Mouse (Mus musculus): ENCODE measurements at regions not wholly inside any gene's neighbourhood (a gene's known extent, or its start where the extent isn't known, plus 50 kb on each side); places are given as distances from the start of the nearest gene placed in this dataset.

DNA sequence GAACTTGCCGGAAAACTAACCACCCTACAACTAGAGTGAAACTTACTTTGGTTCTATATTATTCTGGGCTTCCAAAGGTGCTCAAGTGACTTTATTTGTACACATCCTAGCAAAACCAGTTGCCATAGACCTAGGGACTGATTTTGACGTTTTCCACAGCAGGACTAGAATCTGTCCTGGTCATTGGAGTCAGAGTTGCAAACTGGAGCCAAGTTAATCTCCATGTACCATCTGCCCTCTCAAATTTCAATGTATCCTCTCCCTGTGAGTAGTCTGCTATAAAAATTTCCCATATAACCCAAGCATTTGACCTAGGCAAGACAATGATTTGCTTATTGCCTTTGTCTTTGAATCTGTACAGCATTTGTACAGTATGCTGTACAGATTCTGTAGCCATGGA, 252.4 kb downstream of the 9330182O14Rik start:
- intact Hi-C loops (cut with DNase I; ENCODE audit: low total_unique reads) = no loop called here

DNA sequence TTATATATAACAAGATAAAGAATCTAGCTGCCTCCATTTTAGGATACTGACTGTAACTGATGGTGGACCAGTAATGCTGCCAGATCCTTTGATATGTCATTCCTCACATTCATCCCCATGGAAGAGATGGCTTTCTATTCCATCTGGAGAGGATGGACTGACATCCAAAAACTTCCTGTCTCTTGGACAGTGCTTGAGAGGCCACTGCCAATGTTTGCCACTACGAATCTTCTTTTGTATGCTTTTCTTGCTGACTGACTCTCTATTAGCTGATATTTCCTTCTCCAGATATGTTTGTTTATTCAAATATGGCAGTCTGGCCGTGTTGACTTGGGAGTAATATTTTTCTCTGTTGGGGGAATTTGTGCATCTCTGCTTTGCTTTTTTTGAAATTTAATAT, 253.6 kb downstream of the 9330182O14Rik start:
- intact Hi-C loops (cut with DNase I; ENCODE audit: low total_unique reads) = no loop called here
- no peak for DNase-seq

More for the DNA sequence above, 252.4 kb downstream of the 9330182O14Rik start:
- no peak for DNase-seq

GRCm38 (mm10) chr15:40388806-40389205, 254.6 kb downstream of the 9330182O14Rik start:
- intact Hi-C loops (cut with DNase I; ENCODE audit: low total_unique reads) = no loop called here
- no peak for DNase-seq

GRCm38 (mm10) chr15:40435156-40435555, 301.0 kb downstream of the 9330182O14Rik start:
- DNase-seq = no peak
- intact Hi-C loops (cut with DNase I; ENCODE audit: low total_unique reads) = no loop called here

GRCm38 (mm10) chr15:40436688-40437087, 302.5 kb downstream of the 9330182O14Rik start:
- intact Hi-C loops (cut with DNase I; ENCODE audit: low total_unique reads) = no loop called here
- no peak for DNase-seq

DNA sequence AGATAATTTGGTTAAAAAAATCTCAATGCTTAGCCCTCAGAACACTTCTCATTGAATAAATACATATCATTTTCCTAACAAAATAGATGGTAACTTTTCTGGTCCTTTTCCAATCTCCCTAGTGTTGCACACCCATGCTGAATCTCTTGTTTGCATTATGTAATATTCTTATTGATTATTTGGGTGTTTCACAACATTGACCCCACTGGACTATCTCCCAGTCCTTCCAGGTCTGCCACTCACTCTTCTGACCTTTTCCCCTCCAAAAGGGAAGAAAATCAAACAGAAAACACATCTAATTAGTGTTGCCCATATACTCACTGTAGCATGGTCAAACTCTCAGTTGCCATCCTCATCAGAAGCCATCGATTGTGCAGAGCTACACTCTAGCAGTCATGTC, 305.7 kb downstream of the 9330182O14Rik start:
- DNase-seq = no peak
- intact Hi-C loops (cut with DNase I; ENCODE audit: low total_unique reads) = no loop called here

- intact Hi-C loops (cut with DNase I; ENCODE audit: low total_unique reads) = no loop called here
- no peak for DNase-seq
Measured at GRCm38 (mm10) chr15:40448623-40449022, 314.5 kb downstream of the 9330182O14Rik start.

DNA sequence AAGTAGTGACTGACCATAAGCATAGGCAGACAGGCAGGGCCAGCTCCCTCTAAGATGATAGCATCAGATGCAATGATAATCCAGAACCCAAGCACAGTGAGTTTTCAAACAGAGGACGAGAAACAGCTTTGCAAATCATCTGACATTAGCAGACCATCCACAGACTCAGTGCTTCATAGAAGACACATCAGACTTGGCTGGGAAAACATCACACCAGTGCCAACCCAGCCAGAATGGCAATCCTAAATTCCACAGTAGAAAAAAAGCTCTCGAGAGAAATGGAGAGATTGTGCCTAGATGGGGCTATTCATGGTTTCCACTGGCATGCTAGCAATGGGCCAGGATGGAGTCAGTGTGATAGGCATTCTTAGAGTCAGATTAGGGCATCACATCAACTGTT, 319.1 kb downstream of the 9330182O14Rik start:
- intact Hi-C loops (cut with DNase I; ENCODE audit: low total_unique reads) = no loop called here
- DNase-seq = no peak

- no peak for DNase-seq
- intact Hi-C loops (cut with DNase I; ENCODE audit: low total_unique reads) = no loop called here
Measured at GRCm38 (mm10) chr15:40475659-40476355, 341.6 kb downstream of the 9330182O14Rik start.

GRCm38 (mm10) chr15:40480386-40480785, 346.2 kb downstream of the 9330182O14Rik start:
- intact Hi-C loops (cut with DNase I; ENCODE audit: low total_unique reads) = no loop called here
- DNase-seq = no peak

- no peak for DNase-seq
- intact Hi-C loops (cut with DNase I; ENCODE audit: low total_unique reads) = no loop called here
Measured at GRCm38 (mm10) chr15:40481239-40481638, 347.1 kb downstream of the 9330182O14Rik start.

- intact Hi-C loops (cut with DNase I; ENCODE audit: low total_unique reads) = no loop called here
- peak; percentile 7 for DNase-seq
Measured at GRCm38 (mm10) chr15:40485997-40486396, 351.8 kb downstream of the 9330182O14Rik start.

DNA sequence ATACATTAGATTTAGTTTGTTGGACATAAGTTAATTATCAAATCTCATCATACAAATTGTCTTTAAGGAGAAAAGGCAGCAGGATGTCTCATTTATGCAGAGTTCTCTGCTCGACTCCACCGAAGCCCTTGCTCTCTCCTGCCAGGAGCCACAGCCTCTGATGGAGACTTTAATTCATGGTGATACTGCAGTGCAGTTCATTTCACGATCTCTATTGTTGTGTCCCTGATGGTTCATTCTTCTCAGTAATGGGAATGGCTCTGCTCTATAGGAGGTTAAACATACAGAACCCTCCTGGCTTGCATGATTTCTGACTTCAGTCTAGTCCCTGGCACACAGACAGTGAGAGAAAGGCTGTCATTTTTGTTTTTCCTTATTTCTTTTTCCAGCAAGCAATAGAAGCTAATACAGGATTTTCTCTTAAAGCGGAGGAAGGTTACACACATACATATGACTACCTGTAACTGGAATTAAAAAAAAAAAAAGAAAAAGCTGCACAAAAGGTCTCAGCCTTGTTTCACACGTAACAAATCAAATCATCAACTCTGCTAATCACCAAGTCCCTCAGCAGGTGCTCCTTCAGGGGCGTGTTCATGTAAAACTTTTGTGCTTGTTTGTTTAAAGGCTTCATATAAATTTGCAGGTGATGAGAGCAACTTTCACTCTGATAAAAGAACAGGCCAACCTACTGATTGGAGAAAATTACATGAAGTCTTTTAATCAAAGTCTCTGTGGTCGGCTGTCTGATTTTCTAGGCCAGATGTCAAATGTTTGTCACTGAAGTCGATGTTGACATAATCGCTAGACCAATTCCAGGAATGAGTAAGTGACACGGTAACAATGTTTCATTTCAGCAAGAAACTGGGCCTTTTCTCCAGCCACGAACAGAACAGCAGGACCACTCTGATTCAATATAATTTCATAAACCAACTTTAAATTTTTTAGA, 367.3 kb downstream of the 9330182O14Rik start:
- intact Hi-C loops (cut with DNase I; ENCODE audit: low total_unique reads) = no loop called here
- DNase-seq = no peak

GRCm38 (mm10) chr15:40510826-40511225, 376.7 kb downstream of the 9330182O14Rik start:
- DNase-seq = peak; percentile 8
- intact Hi-C loops (cut with DNase I; ENCODE audit: low total_unique reads) = no loop called here

DNA sequence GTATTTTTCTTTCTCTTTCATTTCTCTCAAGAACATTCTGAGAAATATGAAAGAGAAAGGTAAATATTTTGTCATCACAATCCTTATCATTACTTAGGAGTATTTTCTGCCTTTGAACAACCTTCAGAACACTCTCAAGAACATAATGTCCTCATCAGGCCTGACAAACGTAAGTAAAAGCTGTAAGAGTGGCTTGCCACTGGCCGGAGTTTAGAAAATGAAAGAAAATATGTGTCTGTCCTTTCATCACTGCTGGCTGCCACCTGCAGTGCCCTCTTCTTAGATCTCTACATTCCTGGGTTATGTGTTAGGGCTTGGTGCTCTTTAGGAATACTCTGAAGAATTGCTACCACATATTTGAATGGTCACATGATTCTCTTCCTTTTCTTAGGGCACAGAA, 390.2 kb downstream of the 9330182O14Rik start:
- DNase-seq = no peak

GRCm38 (mm10) chr15:40533451-40533873, 399.3 kb downstream of the 9330182O14Rik start:
- intact Hi-C loops (cut with DNase I; ENCODE audit: low total_unique reads) = no loop called here
- no peak for DNase-seq

More for the DNA sequence above, 390.2 kb downstream of the 9330182O14Rik start:
- intact Hi-C loops (cut with DNase I; ENCODE audit: low total_unique reads) = no loop called here

- intact Hi-C loops (cut with DNase I; ENCODE audit: low total_unique reads) = no loop called here
- DNase-seq = no peak
Measured at GRCm38 (mm10) chr15:40561661-40562060, 427.5 kb downstream of the 9330182O14Rik start.

- intact Hi-C loops (cut with DNase I; ENCODE audit: low total_unique reads) = no loop called here
Measured at GRCm38 (mm10) chr15:40565716-40566115, 431.6 kb downstream of the 9330182O14Rik start.

GRCm38 (mm10) chr15:40566481-40566880, 432.3 kb downstream of the 9330182O14Rik start:
- DNase-seq = no peak
- intact Hi-C loops (cut with DNase I; ENCODE audit: low total_unique reads) = no loop called here

More at GRCm38 (mm10) chr15:40565716-40566115, 431.6 kb downstream of the 9330182O14Rik start:
- no peak for DNase-seq

DNA sequence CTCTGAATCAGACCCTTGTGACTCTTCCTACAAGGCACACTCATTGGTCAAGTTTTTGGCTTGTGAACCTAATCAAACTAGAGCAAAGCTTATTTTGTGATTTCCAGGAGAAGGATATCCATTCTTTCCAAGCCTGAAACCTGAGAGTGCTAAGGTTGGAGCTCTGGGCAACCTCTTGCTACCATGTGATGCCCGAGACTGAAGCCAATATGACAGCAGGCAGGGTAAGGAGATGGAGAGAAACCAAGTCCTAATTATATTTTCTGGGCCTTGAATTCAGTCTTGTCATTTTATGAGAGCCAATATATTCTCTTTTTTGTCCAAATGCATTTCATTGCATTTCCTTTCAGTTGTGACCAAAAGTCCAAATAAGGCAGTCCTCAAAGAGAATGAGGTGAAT, 434.5 kb downstream of the 9330182O14Rik start:
- intact Hi-C loops (cut with DNase I; ENCODE audit: low total_unique reads) = no loop called here
- no peak for DNase-seq

Data from gastrocnemius, postnatal 14 days (tissue).